Mouse (Mus musculus): ENCODE data around the gene Fabp3.

DNA sequence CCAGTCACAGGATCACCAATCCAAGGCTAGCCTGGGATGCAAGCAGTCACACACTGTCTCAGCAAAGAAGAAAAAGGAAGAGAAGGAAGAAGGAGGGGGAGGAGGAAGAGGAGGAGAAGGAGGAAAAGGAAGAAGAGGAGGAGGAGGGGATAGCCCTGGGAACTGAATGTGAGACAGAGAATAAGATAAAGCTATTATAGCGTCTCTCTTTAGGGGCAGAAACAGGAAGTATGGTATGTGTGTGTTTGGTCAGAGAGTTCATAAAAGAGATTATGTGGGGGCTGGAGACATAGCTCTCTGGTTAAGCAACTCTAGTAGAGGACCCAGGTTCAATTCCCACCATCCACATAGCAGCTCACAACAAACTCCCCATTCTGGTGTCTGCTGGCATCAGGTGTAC, 14.8 kb downstream of the Fabp3 start:
- no peak for TF ChIP-seq POLR2A (IDR thresholded peaks at IDR 0.05; ENCODE audit: control insufficient read depth, extremely low read depth, insufficient read depth, low read length, poor library complexity)
- no peak for TF ChIP-seq CTCF (IDR thresholded peaks at IDR 0.05; ENCODE audit: borderline replicate concordance, control insufficient read depth, extremely low read depth, insufficient read depth, low read length, poor library complexity)
